Mouse (Mus musculus) kidney, adult 2 months (tissue): Measurements from ENCODE around the gene Hormad2.

Source experiments
- CTCF ChIP-seq: fragments of 200-500 bp; conservative IDR thresholded peaks from 2 replicates; pipeline ENCODE4 v1.5.1; 2011; ENCODE audit warnings: low read depth, mild to moderate bottlenecking, control low read depth, low read length, moderate library complexity, mixed read lengths; ENCODE audit not compliant: insufficient read depth, insufficient read length
- POLR2A ChIP-seq: fragments of 200-500 bp; IDR thresholded peaks from one replicate; pipeline ENCODE4 v1.6.1; 2011; ENCODE audit warnings: low read depth, low read length, control low read depth

DNA sequence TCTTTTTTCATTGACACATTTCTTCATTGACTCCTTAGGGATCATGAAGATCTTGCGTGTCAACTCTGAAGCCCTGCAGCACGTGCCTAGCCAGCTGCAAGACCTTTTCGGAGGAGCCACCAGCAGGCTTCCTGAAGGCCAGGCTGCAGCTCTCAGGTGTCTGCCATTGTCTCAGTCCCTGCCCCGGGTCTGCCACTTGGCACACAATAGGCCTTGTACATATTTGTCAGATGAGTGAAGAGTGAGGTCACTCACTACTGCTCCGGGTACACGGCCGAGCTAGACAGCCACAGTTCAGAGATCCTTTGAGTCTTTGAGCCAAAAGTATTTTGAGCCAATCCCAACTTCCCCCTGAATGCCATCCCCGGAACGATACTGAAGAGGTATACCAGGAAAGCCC, 137.9 kb downstream of the Hormad2 start:
- TF ChIP-seq CTCF (no peak), POLR2A (no peak)
